Mouse (Mus musculus) thymus, postnatal 0 days (tissue): ENCODE results near the gene Cep131. TPM values are rescaled to one million over a fixed set of nuclear protein-coding genes. Genes with fewer than 3 reads are reported as not detected.

Experiments
- DNase-seq: peaks from one replicate; pipeline ENCODE4 v3.0.0-alpha.2; 2015; ENCODE audit warnings: low spot score
- polyA plus RNA-seq: library from polyadenylated mRNA; unstranded; fragments of >200 nt; fragmentation: Nextera tagmentation; extraction: Ambion mirVana; gene quantifications from 2 replicates; pipeline ENCODE4 v1.2.1, GENCODE M21; 2015

Cep131 gene
- polyA plus RNA-seq, 1 experiment from 2014 or later: 11.2 TPM

DNA sequence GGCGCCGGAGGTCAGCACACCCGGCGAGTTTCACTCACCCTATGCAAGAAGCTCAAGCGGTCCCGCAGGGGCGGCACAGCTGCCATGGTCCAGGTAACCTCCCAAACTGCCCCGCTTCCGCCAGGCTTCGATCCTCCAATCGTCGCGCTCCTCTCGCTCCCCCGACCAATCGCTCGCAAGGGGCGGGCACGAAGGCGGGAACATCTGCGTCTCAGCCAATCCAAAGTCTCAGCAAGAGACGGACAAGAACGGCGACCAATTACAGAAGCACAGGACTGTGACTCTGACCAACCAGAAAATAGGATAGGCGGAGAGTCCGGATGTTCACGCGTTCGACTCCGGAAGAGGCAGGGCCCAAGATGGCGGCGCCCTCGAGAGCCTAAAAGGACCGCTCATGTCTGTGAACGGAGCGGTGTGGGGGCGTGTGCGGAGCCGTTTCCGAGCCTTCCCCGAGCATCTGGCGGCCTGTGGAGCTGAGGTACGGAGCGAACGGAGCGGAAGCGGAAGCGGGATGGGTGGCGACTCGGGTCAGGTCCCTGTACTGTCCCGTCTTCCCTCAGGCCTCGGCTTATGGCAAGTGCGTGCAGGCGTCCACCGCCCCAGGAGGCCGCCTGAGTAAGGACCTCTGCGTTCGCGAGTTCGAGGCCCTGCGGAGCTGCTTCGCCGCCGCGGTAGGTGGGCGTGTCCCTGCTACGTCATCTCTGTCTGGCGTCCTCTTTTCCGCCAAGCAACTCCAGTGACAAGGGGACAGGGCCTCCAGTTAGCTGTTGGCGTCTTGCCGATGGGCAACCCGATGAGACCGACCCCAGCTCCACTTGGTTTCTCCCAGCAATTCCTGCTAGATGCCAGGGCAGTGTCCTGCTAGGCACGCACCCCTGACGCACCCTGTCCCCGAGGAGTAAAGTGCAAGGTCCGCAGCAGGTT is 12.2 kb upstream of the Cep131 start, which contains the start of the genes Tepsin and Ndufaf8:
Gene Tepsin, minus strand, starts transcription at position 144 of the 924 bp plus-strand sequence.
Gene Ndufaf8, plus strand, starts transcription at position 341 of the 924 bp plus-strand sequence.
- DNase-seq: peak; percentile 97

DNA sequence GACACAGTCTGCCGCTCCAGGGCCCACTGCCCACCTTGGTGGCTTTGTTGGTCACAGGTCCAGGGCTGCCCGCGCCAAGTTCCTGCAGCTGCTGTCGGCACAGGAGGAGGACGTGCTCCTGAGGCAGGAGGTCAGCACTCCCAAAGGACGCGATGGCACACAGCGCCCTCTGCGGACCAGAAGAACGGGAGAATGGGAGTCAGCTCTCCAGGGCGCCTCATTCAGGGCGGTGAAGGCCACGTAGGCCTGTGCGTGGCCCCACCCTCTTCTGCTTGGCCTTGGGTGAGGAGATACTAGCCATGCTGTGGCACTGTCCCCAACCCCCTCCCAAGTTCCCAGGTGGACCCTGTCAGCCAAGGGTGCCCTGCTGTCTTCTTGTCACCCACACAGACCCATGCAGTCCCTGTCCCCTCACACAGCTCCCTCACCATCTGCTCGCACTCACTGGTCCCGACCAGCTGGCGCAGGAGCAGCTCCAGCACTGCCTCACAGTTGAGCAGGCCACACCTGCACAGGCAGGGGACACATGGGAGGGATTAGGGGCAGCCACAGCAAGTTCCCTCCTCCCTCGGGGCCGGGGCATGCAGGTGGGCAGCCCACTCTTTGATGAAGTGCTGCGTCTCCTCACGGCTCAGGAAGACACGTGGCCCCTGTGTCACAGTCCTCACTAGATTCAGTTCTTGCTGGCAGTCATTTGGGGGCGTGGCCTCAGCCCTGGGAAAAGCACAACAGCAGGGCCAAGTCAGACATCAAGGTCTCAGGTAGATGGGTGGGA is 6.4 kb upstream of the Cep131 start:
- peak; percentile 71 for DNase-seq

DNA sequence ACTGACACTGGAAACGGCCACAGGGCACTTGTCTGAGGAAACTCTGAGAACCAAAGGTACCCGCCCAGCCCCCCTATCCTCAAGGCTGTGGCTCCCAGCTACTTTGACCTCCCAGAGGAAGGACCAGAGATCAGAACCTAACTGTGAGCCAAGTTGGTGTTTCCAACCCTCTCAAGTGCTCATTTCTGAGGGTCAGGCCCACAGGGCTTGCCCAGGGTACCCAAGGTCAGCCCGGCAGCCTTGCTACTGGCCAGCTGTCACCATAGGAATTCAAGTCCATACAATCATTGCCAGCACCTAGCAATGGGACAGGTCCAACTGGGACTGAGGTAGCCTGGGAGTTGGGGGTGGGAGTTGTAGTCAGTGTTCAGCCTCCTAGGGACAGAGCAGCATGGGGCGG is 4.0 kb upstream of the Cep131 start:
- no peak for DNase-seq

DNA sequence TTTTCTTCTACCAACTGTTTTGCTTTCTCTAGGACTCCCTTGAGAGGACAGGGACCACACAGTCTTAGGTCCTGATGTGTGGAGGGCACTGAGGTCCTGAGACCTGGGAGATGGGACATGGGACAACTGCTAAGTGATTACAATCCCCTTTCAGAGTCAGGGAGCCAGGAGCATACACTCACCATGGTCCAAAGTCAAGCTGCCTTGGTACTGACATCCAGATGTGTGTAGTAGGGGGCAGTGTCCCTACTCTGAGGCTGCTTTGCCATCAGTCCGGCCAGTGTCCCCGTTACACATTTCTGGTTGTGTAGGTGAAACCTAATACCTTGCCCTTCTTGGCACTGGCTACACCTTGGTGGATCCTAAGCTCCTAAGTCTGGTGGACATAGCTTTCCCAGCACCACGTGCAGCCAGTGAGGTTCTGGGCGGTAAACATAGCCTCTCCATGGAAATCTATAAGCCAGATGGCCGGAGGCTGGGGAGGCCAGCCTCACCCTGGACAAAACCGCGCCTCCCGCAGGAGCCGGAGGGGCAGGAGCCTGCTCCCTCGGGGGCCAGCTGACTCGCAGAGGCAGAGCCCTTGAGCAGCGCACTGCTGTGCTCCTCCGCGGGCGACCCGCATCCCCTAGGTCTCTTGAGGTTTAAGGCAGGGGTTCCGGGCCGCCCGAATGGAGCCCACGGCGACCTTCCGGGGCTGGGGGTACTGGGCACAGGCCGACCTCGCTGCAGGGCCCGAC is 568 bp downstream of the Cep131 start:
- no peak for DNase-seq

DNA sequence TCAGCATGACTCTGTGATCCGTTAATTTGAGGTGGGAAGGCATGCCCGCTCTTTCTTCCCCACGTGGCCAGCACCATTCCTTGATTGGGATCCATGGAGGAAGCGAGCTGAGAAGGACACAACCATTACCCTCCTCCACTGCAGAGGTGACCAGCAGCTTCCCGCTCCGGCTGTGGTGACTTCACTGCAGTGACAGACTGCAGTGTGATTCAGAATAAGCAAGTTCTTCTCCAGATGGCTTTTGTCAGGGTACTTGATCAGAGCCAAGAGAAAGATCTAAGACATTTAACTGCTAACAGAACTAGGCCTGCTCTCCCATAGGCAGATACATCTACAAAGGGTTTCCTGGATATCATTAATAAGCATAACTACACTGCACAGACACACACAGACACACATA is 6.3 kb downstream of the Cep131 start:
- no peak for DNase-seq

DNA sequence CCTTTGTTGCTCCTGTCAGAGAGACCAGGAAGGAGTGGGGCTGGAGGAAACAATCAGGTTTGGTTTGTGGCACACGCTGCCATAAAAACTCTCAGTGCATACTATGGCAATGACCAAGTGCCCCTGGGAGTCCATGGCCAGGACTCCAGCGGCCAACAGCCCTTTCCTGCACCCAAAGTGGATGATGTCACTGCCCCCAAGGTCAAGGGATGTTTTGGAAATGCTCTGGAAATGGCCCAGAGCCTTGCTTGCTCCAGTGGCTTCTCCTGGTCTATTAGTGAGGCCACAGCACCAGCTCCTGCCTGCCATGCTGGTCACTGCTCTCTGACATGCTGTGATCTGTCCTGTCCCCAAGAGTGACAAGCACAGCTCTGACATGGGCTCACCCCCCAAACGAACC is 10.4 kb downstream of the Cep131 start:
- DNase-seq: no peak

DNA sequence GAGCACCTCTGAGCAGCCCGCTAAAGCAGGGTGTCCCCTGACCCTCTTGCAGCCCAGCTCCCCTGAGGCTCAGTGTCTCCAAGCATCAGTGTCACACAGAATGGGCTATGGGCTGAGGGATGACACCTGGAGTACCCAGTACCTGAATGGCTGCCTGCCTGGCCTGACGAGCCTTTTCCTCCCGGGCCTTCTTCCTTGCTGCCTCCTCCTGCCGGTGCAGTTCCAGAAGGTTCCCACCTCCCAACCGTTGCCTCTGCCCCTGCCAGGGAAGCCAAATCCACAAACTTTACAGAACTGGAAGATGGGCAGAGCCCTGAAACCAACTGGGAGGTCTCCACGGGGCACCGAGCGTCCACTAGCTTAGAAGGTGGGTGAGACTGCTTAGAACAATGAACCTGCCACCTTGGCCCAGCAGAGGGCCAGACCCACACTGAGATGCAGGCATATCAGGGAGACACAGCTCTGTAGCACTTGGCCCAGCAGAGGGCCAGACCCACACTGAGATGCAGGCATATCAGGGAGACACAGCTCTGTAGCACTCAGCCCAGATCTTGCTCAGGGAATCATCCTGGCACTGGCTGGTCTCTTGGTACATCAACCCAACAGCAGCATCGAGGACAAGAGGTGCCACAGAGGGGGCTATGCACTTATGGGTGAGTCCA is 13.5 kb downstream of the Cep131 start:
- no peak for DNase-seq

DNA sequence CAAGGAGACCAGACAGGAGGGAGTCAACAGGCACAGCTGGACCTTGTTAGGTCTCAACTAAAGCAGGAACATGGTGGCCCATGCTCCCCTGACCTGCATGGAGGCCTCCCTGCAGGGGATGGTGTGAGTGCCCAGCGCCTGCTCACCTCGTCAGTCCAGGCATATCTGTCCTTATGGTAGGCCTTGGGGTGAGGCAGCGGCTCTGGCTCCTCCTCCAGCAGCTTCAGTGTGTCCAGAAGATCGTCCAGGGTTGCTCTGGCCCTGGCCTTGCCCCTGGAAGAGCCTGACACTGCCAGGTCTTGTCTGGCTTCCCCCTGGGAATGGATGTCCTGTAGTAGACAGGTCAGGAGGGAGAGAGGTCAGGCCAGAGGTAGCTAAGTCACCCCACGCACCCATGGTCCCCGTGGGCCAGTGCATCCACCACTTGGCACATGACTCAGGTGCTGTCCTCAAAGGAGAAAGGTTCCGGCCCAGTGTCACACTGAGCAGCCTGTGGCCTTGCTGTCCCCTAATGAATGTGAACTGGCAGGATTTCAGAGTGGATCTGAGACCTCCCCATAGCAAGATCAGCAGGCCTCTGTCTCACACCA is 14.8 kb downstream of the Cep131 start:
- DNase-seq: no peak

DNA sequence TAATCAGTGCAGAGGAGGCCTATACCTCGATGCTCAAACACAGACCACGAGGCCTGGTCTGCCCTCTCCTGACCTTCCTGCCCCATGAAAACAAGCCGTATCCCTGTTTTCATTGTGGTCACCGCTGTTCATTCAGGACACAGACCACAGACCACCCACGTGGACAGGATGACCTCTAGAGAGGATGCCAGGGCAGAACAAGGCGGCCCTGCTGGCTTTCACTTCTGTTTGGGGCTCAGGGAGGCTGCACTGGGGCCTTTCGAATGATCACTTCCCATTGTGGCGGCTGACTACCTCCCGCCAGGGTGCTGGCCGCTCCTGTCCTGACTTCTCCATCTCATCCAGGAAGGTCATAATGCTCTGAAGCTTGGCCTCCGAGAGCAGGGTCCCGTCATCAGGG is 15.6 kb downstream of the Cep131 start:
- DNase-seq: no peak

DNA sequence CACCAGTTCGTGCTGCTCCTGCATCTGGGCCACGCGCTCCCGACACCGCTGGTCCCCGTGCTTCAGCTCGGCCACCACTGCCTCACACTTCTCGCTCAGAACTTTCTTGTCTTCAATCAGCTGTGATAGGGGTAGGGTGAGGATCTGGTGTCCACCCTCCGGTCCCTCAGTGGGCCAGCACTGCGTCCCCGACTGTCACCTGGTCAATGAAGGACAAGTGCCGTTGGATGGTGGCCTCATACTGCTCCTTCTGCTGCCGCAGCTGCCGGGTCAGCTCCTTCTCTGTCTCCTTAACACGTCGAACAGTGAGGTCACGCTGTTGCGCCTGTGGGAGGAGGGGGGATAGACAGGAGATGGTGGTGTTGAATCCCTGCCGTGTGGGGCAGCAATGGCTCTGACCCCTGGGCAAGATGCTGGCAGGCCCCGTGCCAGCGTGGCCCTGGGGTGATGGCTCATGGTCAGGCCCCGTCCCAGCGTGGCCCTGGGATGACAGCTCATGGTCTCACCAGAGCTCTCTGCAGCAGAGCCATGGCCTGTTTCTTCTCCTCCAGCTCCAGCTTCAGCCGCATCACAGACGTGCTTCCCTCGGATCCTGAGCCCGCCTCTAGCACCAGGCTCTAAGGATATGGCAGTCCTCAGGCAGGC is 16.2 kb downstream of the Cep131 start:
- no peak for DNase-seq

DNA sequence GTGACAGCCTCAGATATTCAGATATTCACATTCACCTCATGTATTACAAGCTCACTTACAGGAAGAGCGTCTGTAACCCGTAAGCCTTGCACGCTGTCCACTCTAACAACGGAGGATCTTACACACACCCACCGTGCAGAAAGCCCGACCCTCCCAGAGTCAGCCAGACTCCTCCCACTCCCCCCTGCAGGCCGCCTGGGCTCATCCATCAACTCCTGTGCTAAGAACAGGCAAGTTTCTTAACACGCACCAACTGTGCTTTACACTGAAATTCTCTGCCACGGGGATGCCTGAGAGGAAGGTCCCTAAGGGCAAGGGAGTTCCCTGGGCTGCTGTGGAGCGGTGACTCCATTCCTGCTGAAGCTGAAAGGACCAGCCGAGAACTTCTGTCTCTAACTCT is 17.4 kb downstream of the Cep131 start:
- DNase-seq: no peak

DNA sequence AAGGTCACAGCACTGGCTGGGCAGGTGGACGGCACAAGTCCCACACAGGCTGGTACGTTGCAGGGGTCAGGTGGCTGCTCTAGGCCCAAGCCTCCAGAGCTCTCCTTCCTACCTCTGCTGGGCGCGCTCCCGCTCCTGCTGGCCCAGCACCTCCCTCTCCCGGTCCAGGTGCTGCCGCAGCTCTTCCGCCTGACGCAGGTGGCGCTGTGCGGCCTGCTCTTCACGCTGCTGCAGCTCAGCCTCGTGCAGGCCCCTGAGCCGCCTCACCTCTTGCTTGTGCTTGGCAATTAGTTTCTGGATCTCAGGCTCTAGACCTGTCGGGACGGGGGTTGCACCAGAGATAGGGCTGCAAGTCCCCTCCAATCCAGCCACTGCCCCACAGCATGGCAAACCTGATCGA is 18.8 kb downstream of the Cep131 start:
- DNase-seq: no peak

DNA sequence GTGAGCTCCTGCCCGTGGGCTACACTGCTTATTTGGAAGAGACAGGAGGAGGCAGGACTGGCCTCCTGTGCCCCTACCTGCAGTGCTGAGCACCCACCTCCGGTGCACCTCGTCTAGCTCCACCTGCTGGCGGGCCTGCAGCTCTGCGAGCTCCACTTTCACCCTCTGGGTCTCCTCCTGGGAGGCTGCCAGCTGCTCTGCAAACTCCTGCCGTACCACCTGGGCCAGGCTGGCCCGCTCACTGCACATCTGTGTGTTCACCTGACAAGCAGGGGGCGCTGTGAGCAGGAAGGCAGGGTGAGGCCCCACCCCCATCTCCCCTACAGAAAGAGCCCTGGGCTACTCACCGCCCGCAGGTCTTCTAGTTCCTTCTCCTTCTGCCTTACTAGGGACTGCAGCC is 21.3 kb downstream of the Cep131 start:
- peak; percentile 71 for DNase-seq

DNA sequence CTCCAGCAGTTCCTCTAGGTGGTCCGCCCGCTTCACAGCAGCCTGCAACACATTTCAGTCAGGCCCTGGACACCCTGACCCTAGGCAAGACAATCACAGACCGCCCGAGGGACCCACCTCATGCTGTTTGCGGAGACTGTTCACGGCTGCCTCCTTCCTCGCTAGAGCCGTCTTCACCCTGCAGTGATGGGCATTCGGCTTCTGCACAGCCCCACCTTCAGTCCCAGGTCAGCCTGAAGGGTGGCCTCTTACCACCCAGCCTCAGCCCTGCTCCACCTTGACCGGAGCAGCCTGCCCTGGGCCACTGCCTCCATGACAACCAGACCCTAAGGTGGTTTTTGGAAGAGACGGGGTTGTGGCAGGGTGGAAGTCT is 22.0 kb downstream of the Cep131 start:
- no peak for DNase-seq

DNA sequence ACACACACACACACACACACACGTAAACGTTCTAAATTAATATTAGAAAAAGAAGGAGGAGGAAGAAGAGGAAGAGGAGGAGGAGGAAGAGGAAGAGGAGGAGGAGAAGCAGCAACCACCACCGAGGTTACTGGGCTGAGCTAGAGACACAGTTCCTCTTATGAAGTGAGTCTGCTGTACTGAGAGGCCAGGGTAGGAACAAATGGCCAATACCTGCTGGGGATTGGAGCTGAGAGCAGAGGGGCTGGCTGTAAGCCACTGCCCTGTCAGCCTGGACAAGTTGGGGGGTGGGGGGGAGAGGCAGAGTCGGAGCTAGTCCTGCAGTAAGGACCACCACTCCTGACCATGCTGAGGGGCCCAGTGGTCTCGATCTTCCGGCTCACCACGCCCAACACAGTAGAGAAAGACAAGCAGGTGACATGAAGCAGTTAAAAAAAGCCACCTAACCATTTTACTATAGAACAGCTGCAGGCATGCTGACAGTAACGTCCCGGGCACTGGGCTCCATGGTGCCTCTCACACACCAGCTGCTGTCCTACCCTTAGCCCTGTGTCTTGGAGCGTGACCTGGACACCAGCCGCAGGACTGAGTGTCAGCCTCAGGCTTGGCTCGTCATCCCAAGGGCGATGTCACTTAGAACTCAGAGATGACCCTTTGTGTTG is 22.5 kb downstream of the Cep131 start:
- no peak for DNase-seq

DNA sequence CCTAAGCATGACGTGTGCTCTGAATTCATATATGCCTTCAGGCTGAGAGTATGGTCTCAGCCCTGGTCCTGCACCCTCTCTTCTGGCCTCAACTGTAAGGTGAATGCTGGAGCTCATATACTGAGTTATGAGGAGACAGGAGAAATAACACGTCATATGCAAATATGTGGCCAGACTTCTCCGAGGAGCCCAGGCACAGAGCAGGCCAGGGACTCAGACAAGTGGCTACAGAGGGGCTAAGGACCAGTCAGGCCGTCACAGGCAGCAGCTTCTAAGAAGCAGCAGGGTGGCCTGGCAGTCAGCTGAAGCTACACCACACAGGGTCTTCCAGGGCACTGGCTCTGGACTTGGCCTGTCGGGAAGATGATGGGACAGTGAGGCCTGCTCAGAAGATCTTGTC is 23.3 kb downstream of the Cep131 start:
- no peak for DNase-seq

DNA sequence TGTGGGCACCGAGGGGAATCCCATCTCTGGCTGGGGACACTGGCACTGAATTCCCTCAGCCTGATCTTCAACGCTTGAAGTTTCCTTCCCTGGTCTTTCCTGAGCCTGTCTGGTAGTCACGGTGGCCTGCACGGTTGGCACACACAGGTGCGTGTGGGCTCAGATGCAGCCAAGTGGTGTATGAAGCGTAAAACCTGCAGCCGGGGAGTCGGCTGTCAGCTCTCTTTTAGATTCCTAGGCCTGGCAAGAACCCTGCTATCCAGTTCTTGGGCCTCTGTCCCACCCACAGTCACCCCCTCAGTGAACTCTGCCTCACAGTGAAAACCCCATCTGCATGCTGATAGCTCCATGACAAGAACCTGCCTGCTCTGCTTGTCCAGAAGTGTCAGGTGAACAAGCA is 26.0 kb downstream of the Cep131 start:
- no peak for DNase-seq

DNA sequence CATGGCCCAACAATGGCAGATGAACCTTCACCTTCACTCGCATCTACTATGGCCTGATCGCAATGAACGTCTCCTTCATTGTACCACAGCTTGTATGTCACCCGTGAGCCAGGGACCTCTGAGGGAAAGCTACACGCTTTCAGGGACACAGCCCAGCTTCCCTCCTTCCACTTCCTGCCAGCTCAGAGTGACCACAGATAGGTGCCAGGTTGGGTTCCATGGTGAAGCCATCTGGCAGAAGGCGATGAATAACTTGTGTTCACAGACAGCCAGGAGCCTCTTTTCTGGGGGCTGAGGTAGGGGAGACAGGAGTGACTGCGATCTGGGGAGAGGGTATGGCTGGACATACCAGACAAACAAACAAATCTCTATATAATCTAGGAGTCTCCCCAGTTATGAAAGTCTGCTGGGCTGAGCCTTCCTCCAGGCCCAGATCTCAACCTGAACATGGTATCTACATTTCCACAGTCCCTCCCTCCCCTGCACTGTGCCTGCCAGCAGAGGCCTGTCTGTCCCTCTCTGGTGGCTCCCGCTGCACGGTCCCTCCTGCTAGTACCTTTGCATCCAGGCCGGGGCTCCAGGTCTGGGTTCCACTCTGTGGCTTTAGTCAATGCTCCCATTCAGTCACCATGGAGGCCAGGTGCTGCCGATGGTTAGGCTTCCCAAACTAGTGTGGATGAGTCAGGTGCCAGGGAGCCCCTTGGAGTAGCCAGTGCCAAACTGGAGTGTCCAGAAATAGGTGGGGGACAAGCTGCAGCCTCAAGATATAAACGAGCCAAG is 30.5 kb downstream of the Cep131 start:
- DNase-seq: no peak

DNA sequence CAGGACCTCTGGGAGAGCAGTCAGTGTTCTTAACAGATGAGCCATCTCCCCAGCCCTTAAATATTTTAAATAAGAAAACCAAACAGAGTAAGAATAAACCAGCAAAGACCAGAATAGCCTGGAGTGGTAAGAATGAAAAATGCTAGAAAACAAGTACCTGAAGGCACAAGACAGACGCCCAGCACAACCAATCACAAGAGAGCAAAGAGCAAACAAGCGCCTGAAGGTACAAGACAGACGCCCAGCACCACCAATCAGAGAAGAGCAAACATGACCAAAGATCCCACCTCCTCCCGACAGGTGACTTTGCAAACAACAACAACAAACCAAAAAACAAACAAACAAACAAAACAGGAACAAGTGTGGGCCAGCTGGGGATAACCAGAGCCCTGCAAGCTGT is 32.8 kb downstream of the Cep131 start:
- no peak for DNase-seq
